ENCODE assay signal across 13 mouse cellular contexts in the genomic region with DNA sequence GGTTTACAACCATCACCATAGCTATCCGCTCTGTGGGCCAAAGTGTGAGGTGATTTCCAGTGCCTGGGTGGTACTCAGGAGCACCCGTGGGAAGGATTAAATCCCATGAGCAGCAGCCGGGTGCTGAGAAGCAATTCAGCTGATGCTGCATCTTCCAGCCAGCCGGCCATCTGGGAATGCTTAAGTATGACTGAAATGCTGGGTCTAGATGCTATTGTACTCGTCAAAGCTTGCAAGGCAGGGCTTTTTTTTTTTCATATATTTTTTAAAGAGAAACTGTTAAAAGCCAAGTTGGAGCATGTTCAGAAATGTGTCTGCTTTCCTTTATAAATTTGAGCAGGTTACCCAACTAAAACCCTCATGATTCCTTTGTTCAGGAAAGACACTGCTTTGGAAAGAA.
DNase-seq lines count a peak whose midpoint lies in the region; ATAC-seq lines count a peak whose summit lies in the region.
"Had no signal": no experiment of that assay in that cellular context is flagged by ENCODE, and none has a peak within 500 bp of the region (broad histone marks: within the 10 kb centered on the region; RNA-seq: fewer than 3 reads in every experiment).

No protein-coding gene starts in this region.

- no peak overlapping the region for H3K4me3 ChIP-seq in limb, embryonic 12.5 days (replicated peaks)
- H3K4me3 ChIP-seq: hindbrain, embryonic 10.5 days; liver, embryonic 13.5 days had no signal

- H3K27me3 ChIP-seq in limb, embryonic 12.5 days: no peaks in the 10 kb centered on the region
- H3K27me3 ChIP-seq: liver, embryonic 13.5 days had no signal

- peaks cover 17% of the 10 kb centered on the region for H3K9me3 ChIP-seq in limb, embryonic 12.5 days
- H3K9me3 ChIP-seq: liver, embryonic 13.5 days had no signal

- H3K9ac ChIP-seq in limb, embryonic 12.5 days (replicated peaks): no peak overlapping the region
- H3K9ac ChIP-seq: liver, embryonic 13.5 days had no signal

- WGBS in limb, embryonic 12.5 days: 34% methylated on average over 5 of the region's 5 CpGs

- H3K27ac ChIP-seq in limb, embryonic 12.5 days: peak overlapping the region; percentile 47
- H3K27ac ChIP-seq: hindbrain, embryonic 10.5 days; liver, embryonic 13.5 days had no signal

- H3K4me1 ChIP-seq in limb, embryonic 12.5 days (replicated peaks): no peaks in the 10 kb centered on the region; the same call in 1 of the 2 replicates
- H3K4me1 ChIP-seq: hindbrain, embryonic 10.5 days had no signal

- no peak overlapping the region for H3K4me2 ChIP-seq in limb, embryonic 12.5 days
- H3K4me2 ChIP-seq: liver, embryonic 13.5 days had no signal

- no peak for ATAC-seq in limb, embryonic 12.5 days (ENCODE audit: insufficient number of reproducible peaks, insufficient read depth, low FRiP score, low TSS enrichment, low read depth)

- peaks cover 48% of the 10 kb centered on the region for H3K36me3 ChIP-seq in limb, embryonic 12.5 days

- peak; percentile 41 to 58 for DNase-seq in layer of hippocampus, adult 8-10 months (ENCODE audit: low spot score in 2 of 2)
- DNase-seq in layer of hippocampus, postnatal 10 days (ENCODE audit: low spot score in 2 of 2): no peak
- peak; percentile 38 for DNase-seq in 3T3-L1 (ENCODE audit: low read depth, low spot score)
- peak; percentile 24 for DNase-seq in adipocyte (ENCODE audit: low spot score)
- no peak for DNase-seq in yolk sac, embryonic 10.5 days (ENCODE audit: low spot score)
- no peak for DNase-seq in adrenal gland, postnatal 25 days
- DNase-seq in liver: no peak
- DNase-seq: adrenal gland, postnatal 14 days; cerebellum, adult 11 months; kidney, adult 8-10 months; liver, embryonic 13.5 days had no signal

Comparison
In these comparisons a context has a peak if more than half of its experiments do, and no peak if none do; other contexts are left out.
1. DNase-seq: peak in layer of hippocampus, adult 8-10 months (2 of 2), 3T3-L1 (single experiment) and adipocyte (single experiment); none in layer of hippocampus, postnatal 10 days (0 of 2), yolk sac, embryonic 10.5 days (single experiment), adrenal gland, postnatal 25 days (single experiment) and liver (single experiment).